Mouse (Mus musculus) liver, postnatal 0 days (tissue): Measurements from ENCODE around the gene Tab2.

Experiments
- CTCF ChIP-seq: sonication (generic); IDR thresholded peaks from 2 replicates; pipeline ENCODE4 v1.5.1; 2016; ENCODE audit warnings: antibody characterized with exemption, low read depth
- EP300 ChIP-seq: IDR thresholded peaks from 2 replicates; pipeline ENCODE4 v1.6.1; 2016; ENCODE audit warnings: antibody characterized with exemption, low read depth, mild to moderate bottlenecking

DNA sequence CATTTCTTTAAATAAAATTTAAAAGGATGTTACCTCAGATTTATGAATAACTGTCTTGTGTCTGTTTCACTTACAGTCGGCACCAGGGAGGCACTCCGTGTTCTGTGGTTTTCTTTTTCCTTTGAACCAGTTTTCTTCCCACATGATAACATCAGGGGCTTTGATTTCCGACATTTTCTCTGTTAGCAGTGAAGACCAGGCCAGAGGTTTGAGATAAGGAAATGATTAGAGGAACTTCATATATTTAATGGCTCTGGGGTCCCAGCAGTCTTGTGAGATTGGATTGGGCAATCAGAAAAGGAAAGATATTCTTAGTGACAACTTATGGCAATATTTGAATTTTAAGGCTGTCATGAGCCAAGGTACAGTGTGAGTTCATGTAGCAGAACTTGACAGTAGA, 11.1 kb upstream of the Tab2 start:
- TF ChIP-seq CTCF (no peak), EP300 (no peak)
